Mouse (Mus musculus): ENCODE measurements around the gene Suclg2. TPM values are rescaled to one million over a fixed set of nuclear protein-coding genes. Genes with fewer than 3 reads are reported as not detected.

Suclg2 gene
- total RNA-seq, 1 experiment, result 42.9 TPM

DNA sequence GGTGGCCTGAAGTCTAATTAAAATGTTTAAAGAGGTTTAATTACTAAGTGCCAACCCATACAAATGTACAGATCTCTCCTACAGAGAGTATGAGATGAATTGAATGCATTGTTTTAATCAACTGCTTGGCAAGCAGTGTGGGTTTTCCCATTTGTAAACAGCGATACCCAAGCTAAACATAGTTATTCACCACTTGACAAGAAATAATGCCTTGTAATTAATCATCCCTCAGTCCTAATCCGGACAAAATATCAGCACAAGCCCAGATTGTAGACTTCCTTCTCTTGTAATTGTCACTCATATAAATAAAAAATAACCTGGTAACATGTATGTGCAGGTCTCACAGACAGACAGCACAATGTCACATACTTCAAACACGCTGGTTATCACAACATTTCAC is 183.4 kb downstream of the Suclg2 start:
- Histone ChIP-seq H3K4me3 (ENCODE audit: insufficient read depth in 1 of 2, low read depth in 1 of 2, low read length in 2 of 2, poor library complexity in 1 of 2, severe bottlenecking in 1 of 2) (no peak overlapping the region), H3K4me1 (ENCODE audit: control insufficient read depth in 2 of 2, insufficient read depth in 2 of 2, low read length in 2 of 2, poor library complexity in 1 of 2) (no peaks in the 10 kb centered on the region), H3K9ac (ENCODE audit: insufficient read depth, low read depth, low read length, poor library complexity, severe bottlenecking) (no peak overlapping the region), H3K27ac (ENCODE audit: insufficient read depth, low read depth, low read length, poor library complexity, severe bottlenecking) (no peak overlapping the region), H3K36me3 (ENCODE audit: control insufficient read depth, insufficient read depth, low read length, poor library complexity, severe bottlenecking) (no peaks in the 10 kb centered on the region), H3K9me3 (ENCODE audit: control insufficient read depth, insufficient read depth, low read depth, low read length) (no peaks in the 10 kb centered on the region)
- in situ Hi-C loops (cut with MboI; ENCODE audit: low sequenced_read_pairs in 2 of 2, unreplicated experiment in 2 of 2), result no loop called here
- DNase-seq (ENCODE audit: low read depth, low spot score), result no peak
- TF ChIP-seq CHD2 (IDR thresholded peaks at IDR 0.05; ENCODE audit: low read depth, low read length) (no peak), ZC3H11A (IDR thresholded peaks at IDR 0.05; ENCODE audit: borderline replicate concordance, low read depth, low read length) (no peak), ZNF384 (IDR thresholded peaks at IDR 0.05; ENCODE audit: low read depth, low read length) (no peak), HCFC1 (IDR thresholded peaks at IDR 0.05; ENCODE audit: borderline replicate concordance, insufficient read depth, low read length) (no peak), MAFK (IDR thresholded peaks at IDR 0.05; ENCODE audit: insufficient read depth, low read depth, low read length) (no peak)

DNA sequence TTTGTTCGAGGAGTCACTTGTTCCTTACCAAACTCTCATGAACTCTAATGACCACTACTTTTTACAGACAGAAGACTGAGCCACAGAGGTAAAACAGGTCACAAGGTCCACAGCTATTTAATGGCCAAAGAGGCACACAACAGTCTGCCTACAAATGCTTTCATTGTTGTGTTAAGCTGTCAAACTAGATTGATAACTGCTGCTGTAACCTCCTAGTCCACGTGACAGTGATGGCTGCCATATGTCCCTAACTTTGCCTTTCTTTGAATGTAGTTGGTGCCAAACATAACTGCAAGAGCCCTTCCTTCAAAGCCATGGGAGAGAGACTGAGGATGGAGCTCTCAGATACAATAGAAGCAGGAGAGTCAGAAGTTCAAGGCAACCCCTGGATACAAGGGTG is 198.8 kb downstream of the Suclg2 start:
- Histone ChIP-seq H3K4me3 (ENCODE audit: insufficient read depth in 1 of 2, low read depth in 1 of 2, low read length in 2 of 2, poor library complexity in 1 of 2, severe bottlenecking in 1 of 2) (no peak overlapping the region), H3K9me3 (ENCODE audit: control insufficient read depth, insufficient read depth, low read depth, low read length) (no peaks in the 10 kb centered on the region), H3K27ac (ENCODE audit: insufficient read depth, low read depth, low read length, poor library complexity, severe bottlenecking) (no peak overlapping the region), H3K9ac (ENCODE audit: insufficient read depth, low read depth, low read length, poor library complexity, severe bottlenecking) (no peak overlapping the region), H3K36me3 (ENCODE audit: control insufficient read depth, insufficient read depth, low read length, poor library complexity, severe bottlenecking) (no peaks in the 10 kb centered on the region), H3K4me1 (ENCODE audit: control insufficient read depth in 2 of 2, insufficient read depth in 2 of 2, low read length in 2 of 2, poor library complexity in 1 of 2) (no peaks in the 10 kb centered on the region)
- no peak for DNase-seq (ENCODE audit: low read depth, low spot score)
- TF ChIP-seq CHD2 (IDR thresholded peaks at IDR 0.05; ENCODE audit: low read depth, low read length) (no peak), ZC3H11A (IDR thresholded peaks at IDR 0.05; ENCODE audit: borderline replicate concordance, low read depth, low read length) (no peak)
- in situ Hi-C loops (cut with MboI; ENCODE audit: low sequenced_read_pairs in 2 of 2, unreplicated experiment in 2 of 2), result no loop called here

DNA sequence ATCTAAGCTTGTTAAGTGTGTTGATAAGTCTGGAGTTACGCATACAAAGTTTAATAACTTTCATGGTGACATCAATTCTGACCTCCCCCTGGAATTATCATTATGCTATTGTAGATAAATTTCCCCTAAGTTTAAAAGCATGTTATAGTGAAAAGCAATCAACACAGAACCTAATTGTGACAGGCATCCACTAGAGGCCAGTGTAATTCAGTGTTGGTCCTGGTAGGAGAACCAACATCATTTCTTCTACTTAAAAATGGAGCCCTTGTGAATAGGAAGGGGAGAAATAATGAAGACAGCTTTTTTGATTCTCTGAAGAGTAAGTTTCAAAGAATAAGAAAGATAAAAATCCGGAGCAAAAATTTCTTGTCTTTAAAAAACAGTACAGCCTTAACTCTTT is 200.2 kb downstream of the Suclg2 start:
- Histone ChIP-seq H3K9me3 (ENCODE audit: control insufficient read depth, insufficient read depth, low read depth, low read length) (no peaks in the 10 kb centered on the region), H3K9ac (ENCODE audit: insufficient read depth, low read depth, low read length, poor library complexity, severe bottlenecking) (no peak overlapping the region), H3K4me3 (ENCODE audit: insufficient read depth in 1 of 2, low read depth in 1 of 2, low read length in 2 of 2, poor library complexity in 1 of 2, severe bottlenecking in 1 of 2) (no peak overlapping the region), H3K36me3 (ENCODE audit: control insufficient read depth, insufficient read depth, low read length, poor library complexity, severe bottlenecking) (no peaks in the 10 kb centered on the region), H3K27ac (ENCODE audit: insufficient read depth, low read depth, low read length, poor library complexity, severe bottlenecking) (no peak overlapping the region), H3K4me1 (ENCODE audit: control insufficient read depth in 2 of 2, insufficient read depth in 2 of 2, low read length in 2 of 2, poor library complexity in 1 of 2) (no peaks in the 10 kb centered on the region)
- in situ Hi-C loops (cut with MboI; ENCODE audit: low sequenced_read_pairs in 2 of 2, unreplicated experiment in 2 of 2), result no loop called here
- no peak for TF ChIP-seq CHD2 (IDR thresholded peaks at IDR 0.05; ENCODE audit: low read depth, low read length)
- no peak for TF ChIP-seq MAFK (IDR thresholded peaks at IDR 0.05; ENCODE audit: insufficient read depth, low read depth, low read length)
- TF ChIP-seq ZNF384 (IDR thresholded peaks at IDR 0.05; ENCODE audit: low read depth, low read length), result no peak
- TF ChIP-seq HCFC1 (IDR thresholded peaks at IDR 0.05; ENCODE audit: borderline replicate concordance, insufficient read depth, low read length), result no peak
- no peak for TF ChIP-seq ZC3H11A (IDR thresholded peaks at IDR 0.05; ENCODE audit: borderline replicate concordance, low read depth, low read length)
- DNase-seq (ENCODE audit: low read depth, low spot score), result no peak

DNA sequence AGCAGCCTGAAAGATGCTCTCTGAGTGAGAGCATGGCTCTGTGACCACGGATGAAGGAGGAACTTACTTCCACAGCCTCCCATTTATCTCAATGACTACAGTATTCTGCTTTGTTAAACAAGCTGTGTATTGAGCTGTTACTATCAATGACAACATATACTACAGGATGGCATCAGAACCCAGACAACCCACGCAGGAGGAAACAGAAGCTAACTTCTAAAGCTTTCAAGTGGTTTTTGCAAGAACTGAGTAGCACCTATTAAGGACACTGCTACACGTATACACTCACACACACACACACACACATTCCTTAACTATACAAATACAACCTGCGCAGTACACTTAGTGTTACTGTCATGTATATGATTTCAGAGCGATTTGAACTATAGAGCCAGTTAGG is 202.9 kb downstream of the Suclg2 start:
- in situ Hi-C loops (cut with MboI; ENCODE audit: low sequenced_read_pairs in 2 of 2, unreplicated experiment in 2 of 2), result no loop called here
- TF ChIP-seq MAFK (IDR thresholded peaks at IDR 0.05; ENCODE audit: insufficient read depth, low read depth, low read length), result no peak
- no peak overlapping the region for H3K27ac ChIP-seq (ENCODE audit: insufficient read depth, low read depth, low read length, poor library complexity, severe bottlenecking)
- no peaks in the 10 kb centered on the region for H3K9me3 ChIP-seq (ENCODE audit: control insufficient read depth, insufficient read depth, low read depth, low read length)
- H3K4me3 ChIP-seq (ENCODE audit: insufficient read depth in 1 of 2, low read depth in 1 of 2, low read length in 2 of 2, poor library complexity in 1 of 2, severe bottlenecking in 1 of 2), result no peak overlapping the region
- H3K9ac ChIP-seq (ENCODE audit: insufficient read depth, low read depth, low read length, poor library complexity, severe bottlenecking), result no peak overlapping the region
- no peak for DNase-seq (ENCODE audit: low read depth, low spot score)
- H3K36me3 ChIP-seq (ENCODE audit: control insufficient read depth, insufficient read depth, low read length, poor library complexity, severe bottlenecking), result no peaks in the 10 kb centered on the region
- H3K4me1 ChIP-seq (ENCODE audit: control insufficient read depth in 2 of 2, insufficient read depth in 2 of 2, low read length in 2 of 2, poor library complexity in 1 of 2), result no peaks in the 10 kb centered on the region

DNA sequence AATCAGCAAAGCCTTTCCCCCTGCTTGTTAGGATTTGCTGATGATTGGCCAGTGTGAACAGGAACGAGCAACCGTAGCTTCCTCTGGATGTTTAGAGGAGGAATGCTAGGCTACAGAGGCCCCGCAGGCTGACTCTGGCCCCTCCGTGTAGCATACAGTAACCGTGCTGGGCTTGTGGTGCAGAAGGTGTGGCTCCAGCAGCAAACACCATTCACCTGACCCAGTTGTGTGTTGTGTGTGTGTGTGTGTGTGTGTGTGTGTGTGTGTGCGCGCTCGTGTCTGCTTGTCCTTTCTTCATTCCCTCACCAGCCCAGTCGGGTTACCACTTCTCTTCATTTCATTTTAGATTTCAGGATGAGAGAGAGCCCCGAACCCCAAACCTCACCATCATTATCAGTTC is 203.9 kb downstream of the Suclg2 start:
- DNase-seq (ENCODE audit: low read depth, low spot score), result no peak
- in situ Hi-C loops (cut with MboI; ENCODE audit: low sequenced_read_pairs in 2 of 2, unreplicated experiment in 2 of 2), result no loop called here
- no peak overlapping the region for H3K9ac ChIP-seq (ENCODE audit: insufficient read depth, low read depth, low read length, poor library complexity, severe bottlenecking)
- no peaks in the 10 kb centered on the region for H3K36me3 ChIP-seq (ENCODE audit: control insufficient read depth, insufficient read depth, low read length, poor library complexity, severe bottlenecking)
- no peak for TF ChIP-seq MAFK (IDR thresholded peaks at IDR 0.05; ENCODE audit: insufficient read depth, low read depth, low read length)
- TF ChIP-seq ZC3H11A (IDR thresholded peaks at IDR 0.05; ENCODE audit: borderline replicate concordance, low read depth, low read length), result no peak
- TF ChIP-seq HCFC1 (IDR thresholded peaks at IDR 0.05; ENCODE audit: borderline replicate concordance, insufficient read depth, low read length), result no peak
- no peak for TF ChIP-seq CHD2 (IDR thresholded peaks at IDR 0.05; ENCODE audit: low read depth, low read length)
- TF ChIP-seq ZNF384 (IDR thresholded peaks at IDR 0.05; ENCODE audit: low read depth, low read length), result no peak
- H3K9me3 ChIP-seq (ENCODE audit: control insufficient read depth, insufficient read depth, low read depth, low read length), result no peaks in the 10 kb centered on the region
- no peaks in the 10 kb centered on the region for H3K4me1 ChIP-seq (ENCODE audit: control insufficient read depth in 2 of 2, insufficient read depth in 2 of 2, low read length in 2 of 2, poor library complexity in 1 of 2)
- H3K4me3 ChIP-seq (ENCODE audit: insufficient read depth in 1 of 2, low read depth in 1 of 2, low read length in 2 of 2, poor library complexity in 1 of 2, severe bottlenecking in 1 of 2), result no peak overlapping the region
- no peak overlapping the region for H3K27ac ChIP-seq (ENCODE audit: insufficient read depth, low read depth, low read length, poor library complexity, severe bottlenecking)

Measured in ES-E14 (cell line).